Mouse (Mus musculus): Measurements from ENCODE around the gene Lypd6b.

GRCm38 (mm10) chr2:49815696-49816320 is 28.3 kb downstream of the Lypd6b start:
- TF ChIP-seq CTCF (IDR thresholded peaks at IDR 0.05; ENCODE audit: borderline replicate concordance, insufficient read depth, low read length) (no peak), POLR2A (IDR thresholded peaks at IDR 0.05; ENCODE audit: low read depth, low read length) (no peak)
